Mouse (Mus musculus): ENCODE data around the gene Dpy19l3.
A peak's percentile ranks its signal among the peaks of the same experiment; 100 is the strongest.

Dpy19l3 gene

GRCm38 (mm10) chr7:35747397-35747964, 6.8 kb downstream of the Dpy19l3 start:
- DNase-seq = peak in 1 of 2 experiments; percentile 18

GRCm38 (mm10) chr7:35746686-35747396, 7.4 kb downstream of the Dpy19l3 start:
- no peak for DNase-seq

- no peak for DNase-seq
Observed at GRCm38 (mm10) chr7:35745281-35745702, 9.0 kb downstream of the Dpy19l3 start.

GRCm38 (mm10) chr7:35744771-35745170, 9.5 kb downstream of the Dpy19l3 start:
- DNase-seq = no peak

- DNase-seq = no peak
Observed at GRCm38 (mm10) chr7:35742310-35742709, 11.9 kb downstream of the Dpy19l3 start.

GRCm38 (mm10) chr7:35741858-35742257, 12.4 kb downstream of the Dpy19l3 start:
- no peak for DNase-seq

GRCm38 (mm10) chr7:35740489-35741230, 13.6 kb downstream of the Dpy19l3 start:
- DNase-seq = peak; percentile 81 to 84

GRCm38 (mm10) chr7:35738871-35739270, 15.4 kb downstream of the Dpy19l3 start:
- no peak for DNase-seq

- peak; percentile 85 to 87 for DNase-seq
Observed at GRCm38 (mm10) chr7:35733313-35734050, 20.8 kb downstream of the Dpy19l3 start.

- DNase-seq = peak; percentile 29 to 57
Observed at GRCm38 (mm10) chr7:35732585-35733059, 21.6 kb downstream of the Dpy19l3 start.

GRCm38 (mm10) chr7:35729621-35730031, 24.6 kb downstream of the Dpy19l3 start:
- DNase-seq = no peak

- no peak for DNase-seq
Observed at GRCm38 (mm10) chr7:35728376-35728775, 25.9 kb downstream of the Dpy19l3 start.

GRCm38 (mm10) chr7:35723035-35723434, 31.2 kb downstream of the Dpy19l3 start:
- DNase-seq = no peak

GRCm38 (mm10) chr7:35718421-35719178, 35.7 kb downstream of the Dpy19l3 start:
- DNase-seq = peak in 1 of 2 experiments; percentile 36

GRCm38 (mm10) chr7:35710366-35710765, 43.9 kb downstream of the Dpy19l3 start:
- DNase-seq = no peak

GRCm38 (mm10) chr7:35708101-35708500, 46.2 kb downstream of the Dpy19l3 start:
- no peak for DNase-seq

GRCm38 (mm10) chr7:35699005-35699404, 55.2 kb downstream of the Dpy19l3 start:
- DNase-seq = no peak

GRCm38 (mm10) chr7:35698073-35698472, 56.2 kb downstream of the Dpy19l3 start:
- DNase-seq = no peak

GRCm38 (mm10) chr7:35692641-35693040, 61.6 kb downstream of the Dpy19l3 start:
- peak; percentile 68 to 74 for DNase-seq

- peak; percentile 64 to 67 for DNase-seq
Observed at GRCm38 (mm10) chr7:35692117-35692516, 62.1 kb downstream of the Dpy19l3 start.

- peak; percentile 44 to 64 for DNase-seq
Observed at GRCm38 (mm10) chr7:35688781-35689349, 65.4 kb downstream of the Dpy19l3 start.

- no peak for DNase-seq
Observed at GRCm38 (mm10) chr7:35688276-35688675, 66.0 kb downstream of the Dpy19l3 start.

All from cerebellum, postnatal 10 days (tissue).